Mouse (Mus musculus) adrenal gland, adult (tissue): Measurements from ENCODE around the gene Glra2.
"Not testable (repeated sequence)": the region's sequence is repeated elsewhere in the genome, so short reads cannot be mapped to it uniquely, and the experiment has no call there.

Source experiments
- DNase-seq, 2 experiments: peaks; one replicate each; pipeline ENCODE4 v3.0.0; 2022 to 2023; ENCODE audit warnings: low spot score in 1 of 2; ENCODE audit not compliant: inconsistent age in 2 of 2

The Glra2 gene

DNA sequence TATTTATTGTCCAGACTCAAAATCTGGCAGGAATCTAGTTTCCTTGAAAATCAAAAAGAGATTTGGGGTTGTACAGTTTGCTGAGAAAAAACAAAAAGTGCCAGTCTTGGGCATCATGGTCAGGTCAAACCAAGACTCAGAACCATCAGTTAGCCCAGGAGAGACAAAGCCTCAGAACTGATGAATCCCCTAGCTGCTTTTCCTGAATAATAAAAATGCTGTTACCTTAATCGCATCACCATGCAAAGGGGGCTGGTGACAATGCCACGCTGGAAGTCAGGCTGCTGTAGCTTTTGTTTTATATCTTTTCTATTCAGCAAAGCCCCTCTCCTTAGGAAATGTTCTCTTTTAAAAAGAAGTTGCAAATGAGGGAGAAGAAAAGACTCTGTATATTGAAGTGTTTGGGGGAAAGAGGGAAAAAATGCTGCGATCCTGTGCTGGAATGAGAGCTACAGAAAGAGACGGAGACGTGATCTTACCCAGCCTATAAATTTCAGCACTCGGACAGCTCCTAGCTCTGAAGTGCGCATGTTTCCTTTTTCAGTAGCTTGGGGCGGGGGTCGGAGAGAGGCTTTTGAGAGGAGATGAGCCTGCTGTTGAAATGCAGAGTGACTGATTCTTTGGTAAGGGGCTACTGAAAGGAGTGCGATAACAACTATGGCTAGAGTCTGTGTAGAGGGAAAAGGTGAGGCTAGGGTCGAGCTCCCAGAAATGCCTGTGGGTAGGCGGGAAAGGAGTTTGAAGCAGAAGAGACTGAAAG, at the start of gene Glra2:
Glra2 (minus strand) TSS at position 455 of the 760 bp plus-strand sequence.
- DNase-seq, result peak; percentile 5 to 60

DNA sequence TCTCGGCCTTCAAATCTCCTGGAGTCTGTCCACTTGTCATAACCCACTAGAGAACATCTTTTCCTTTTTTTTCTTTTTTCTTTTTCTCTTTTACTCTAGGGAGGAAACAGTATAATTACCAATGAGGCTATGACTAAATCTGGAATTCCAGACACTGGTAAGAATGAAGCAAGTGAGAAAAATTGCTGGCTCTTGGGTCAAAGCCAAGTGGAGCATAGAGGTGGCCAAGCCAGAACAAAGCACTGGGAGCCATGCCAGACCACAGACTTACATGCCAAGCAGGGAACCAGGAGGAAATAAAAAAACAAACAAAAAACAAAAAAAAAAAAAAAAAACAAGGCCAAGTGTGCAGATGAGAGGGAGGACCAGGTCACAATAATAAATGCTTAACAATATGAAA, 35.6 kb upstream of the Glra2 start:
- peak; percentile 44 to 87 for DNase-seq

DNA sequence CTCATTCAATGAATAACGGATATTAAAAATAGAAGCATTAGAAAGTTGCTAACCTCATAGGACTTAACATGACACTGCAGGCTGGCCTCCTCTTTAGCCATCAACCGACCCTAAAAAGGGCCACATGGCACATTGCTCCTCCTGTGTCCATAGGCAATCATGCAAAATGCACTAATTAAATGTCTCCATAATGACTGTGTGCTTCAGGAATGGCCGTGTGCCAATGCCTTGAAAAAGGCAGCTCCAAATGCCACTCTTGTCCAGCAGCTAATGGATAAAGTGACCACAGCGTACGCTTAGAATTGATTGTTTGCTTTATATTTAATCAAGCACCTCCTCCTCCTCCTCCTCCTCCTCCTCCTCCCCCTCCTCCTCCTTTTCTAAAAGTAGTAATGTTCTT, 17.4 kb upstream of the Glra2 start:
- no peak for DNase-seq

DNA sequence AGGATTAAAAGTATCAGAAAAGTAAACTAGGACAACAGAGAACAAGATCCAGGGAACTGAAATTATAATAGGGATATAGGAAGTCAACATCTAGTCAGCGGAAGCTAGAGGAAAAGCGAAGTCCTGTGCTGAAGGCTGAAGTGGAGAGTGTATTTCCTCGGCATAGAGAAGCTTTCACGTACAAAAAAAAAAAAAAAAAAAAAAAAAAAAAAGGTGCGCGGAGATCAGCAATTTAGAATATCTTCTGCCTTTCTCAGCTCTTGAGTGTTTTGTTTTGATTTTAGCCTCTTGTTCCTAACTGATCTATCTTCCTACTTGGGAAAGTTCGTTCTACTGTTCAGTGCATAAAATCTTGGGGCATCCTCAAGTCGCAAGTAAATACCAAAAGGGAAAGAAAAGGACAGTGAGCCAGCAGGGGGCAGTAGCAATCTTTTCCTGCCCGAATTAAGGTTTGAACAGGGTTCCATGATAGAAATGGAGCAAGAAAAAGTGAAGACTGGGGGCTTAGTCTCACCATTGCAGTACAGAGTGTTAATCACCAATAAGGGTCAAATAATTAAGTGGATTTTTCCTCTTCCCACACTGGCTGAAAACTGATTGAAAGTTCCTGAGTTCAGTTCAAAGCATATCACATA, 623 bp upstream of the Glra2 start:
- DNase-seq, result peak; percentile 8 to 73

DNA sequence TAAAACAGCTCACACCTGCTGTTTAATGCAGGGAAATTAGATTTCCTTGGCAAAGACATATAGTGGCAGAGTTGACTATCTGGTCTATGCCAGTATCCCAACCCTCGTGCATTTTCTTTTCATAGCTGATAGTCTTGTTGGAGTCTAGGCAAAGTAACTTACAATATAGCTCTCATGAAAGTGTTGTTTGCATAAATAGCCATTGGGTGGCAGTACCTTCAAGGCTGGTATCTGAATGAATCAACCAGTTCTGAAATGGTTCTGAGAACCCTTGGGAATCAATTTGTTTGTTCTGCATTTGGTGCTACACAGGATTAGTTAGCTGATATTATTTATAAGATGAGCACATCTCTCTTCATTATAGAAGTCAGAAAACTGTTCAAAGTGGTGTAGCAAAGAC, 133.6 kb downstream of the Glra2 start:
- DNase-seq, result peak in 1 of 2 experiments; percentile 26

DNA sequence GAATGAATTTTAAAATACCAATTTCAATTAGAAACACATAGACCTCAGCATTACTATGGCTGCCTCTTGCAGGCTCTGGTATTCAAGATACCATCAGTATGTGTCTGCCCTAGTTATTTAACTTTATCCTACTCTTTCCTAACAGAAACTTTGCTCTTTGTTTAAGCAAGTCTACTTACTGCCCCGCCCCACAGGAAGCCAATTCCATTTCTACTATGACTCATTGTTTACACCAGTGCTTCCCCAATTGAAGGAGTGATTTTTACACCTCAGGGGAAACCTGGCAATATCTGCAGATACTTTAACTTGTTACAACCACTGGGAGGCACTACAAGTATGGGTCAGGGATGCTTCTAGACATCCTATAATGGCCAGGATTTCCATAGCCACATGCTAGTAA, 136.0 kb downstream of the Glra2 start:
- DNase-seq, result no peak

DNA sequence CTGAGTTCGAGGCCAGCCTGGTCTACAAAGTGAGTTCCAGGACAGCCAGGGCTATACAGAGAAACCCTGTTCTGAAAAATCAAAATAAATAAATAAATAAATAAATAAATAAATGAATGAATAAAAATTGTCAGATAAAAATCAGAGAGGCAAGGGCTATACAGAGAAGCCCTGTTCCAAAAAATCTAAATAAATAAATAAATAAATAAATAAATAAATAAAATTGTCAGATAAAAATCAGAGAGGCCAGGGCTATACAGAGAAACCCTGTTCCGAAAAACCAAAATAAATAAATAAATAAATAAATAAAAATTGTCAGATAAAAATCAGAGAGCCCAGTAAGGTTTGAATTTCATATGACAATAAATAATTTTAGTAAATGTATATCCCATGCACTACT, 144.2 kb downstream of the Glra2 start:
- not testable (repeated sequence) for DNase-seq

DNA sequence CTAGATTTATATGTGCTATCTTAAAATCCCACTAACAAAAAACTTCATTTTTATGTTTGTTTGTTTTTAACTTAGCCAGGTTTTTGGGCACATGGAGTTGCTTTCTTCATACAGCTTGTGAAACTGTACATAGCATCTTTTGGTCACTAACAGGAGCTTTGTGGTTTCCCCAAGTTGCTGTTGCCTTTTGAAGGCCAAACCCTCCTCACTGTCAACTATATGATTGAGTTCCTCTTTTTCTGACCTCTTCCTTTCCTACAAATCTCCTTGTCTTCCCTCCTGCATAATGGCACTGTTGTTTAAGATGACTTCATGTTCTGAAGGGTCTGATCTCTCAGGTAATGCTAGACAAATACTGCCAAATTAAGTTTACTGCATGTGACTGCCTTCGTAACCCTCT, 170.6 kb downstream of the Glra2 start:
- no peak for DNase-seq

DNA sequence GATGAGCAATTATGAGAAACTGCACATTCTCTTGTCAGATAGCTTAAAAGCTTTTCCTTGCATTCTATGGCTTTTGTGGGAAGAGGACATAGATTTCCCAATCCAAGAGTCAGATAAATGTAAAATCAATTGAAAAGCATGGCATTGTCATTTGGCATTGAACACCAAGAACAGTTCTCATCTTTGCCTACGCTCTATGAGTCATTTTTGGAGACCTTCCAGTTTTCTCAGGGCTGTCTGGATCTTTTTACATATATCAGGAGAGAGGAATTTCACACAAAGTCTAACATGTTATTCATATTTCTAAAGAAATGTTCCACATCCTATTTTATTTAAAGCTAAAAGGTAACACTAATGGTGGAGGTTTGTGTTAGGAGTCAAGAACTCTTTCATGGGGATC, 223.0 kb downstream of the Glra2 start:
- DNase-seq, result peak in 1 of 2 experiments; percentile 42
